Mouse (Mus musculus) neural tube, embryonic 13.5 days (tissue): ENCODE results near the gene Asb4. TPM values are rescaled to one million over a fixed set of nuclear protein-coding genes. Genes with fewer than 3 reads are reported as not detected.

Experiments
- ATAC-seq: fragments of 200-750 bp; cut with Nextera tagmentation; 2 replicates; pipeline ENCODE4 v1.8.0; 2017; ENCODE audit warnings: low read depth, mild to moderate bottlenecking, moderate TSS enrichment, moderate library complexity
- H3K27ac ChIP-seq: fragments of 300-500 bp; sonication (generic); replicated peaks from 2 replicates; pipeline ENCODE4 v1.5.1; 2015; ENCODE audit warnings: moderate library complexity, mild to moderate bottlenecking, inconsistent platforms
- H3K27me3 ChIP-seq: fragments of 300-500 bp; sonication (generic); 2 replicates; pipeline ENCODE4 v1.6.1; 2015; ENCODE audit warnings: mild to moderate bottlenecking, inconsistent platforms
- H3K36me3 ChIP-seq: fragments of 300-500 bp; sonication (generic); 2 replicates; pipeline ENCODE4 v1.6.1; 2015; ENCODE audit warnings: mild to moderate bottlenecking, inconsistent platforms
- H3K4me1 ChIP-seq: fragments of 300-500 bp; sonication (generic); replicated peaks from 2 replicates; pipeline ENCODE4 v1.6.1; 2015; ENCODE audit warnings: inconsistent platforms
- H3K4me2 ChIP-seq: fragments of 300-500 bp; sonication (generic); 2 replicates; pipeline ENCODE4 v1.6.1; 2015; ENCODE audit warnings: inconsistent platforms, mild to moderate bottlenecking, moderate library complexity
- H3K4me3 ChIP-seq: fragments of 300-500 bp; sonication (generic); 2 replicates; pipeline ENCODE4 v1.5.1; 2015; ENCODE audit warnings: mild to moderate bottlenecking, inconsistent platforms
- H3K9ac ChIP-seq: fragments of 300-500 bp; sonication (generic); 2 replicates; pipeline ENCODE4 v1.6.1; 2015; ENCODE audit warnings: moderate library complexity, mild to moderate bottlenecking, inconsistent platforms
- H3K9me3 ChIP-seq: fragments of 300-500 bp; sonication (generic); 2 replicates; pipeline ENCODE4 v1.6.1; 2016; ENCODE audit warnings: inconsistent platforms
- WGBS: fragments of 180-500 bp; shearing (Covaris S2); methylation state at CpG from one replicate; pipeline ENCODE4 v1.1.7; 2015; 5-methylcytosine and 5-hydroxymethylcytosine counted together
- polyA plus RNA-seq: library from polyadenylated mRNA; unstranded; fragments of >200 nt; fragmentation: Nextera tagmentation; extraction: Ambion mirVana; gene quantifications from 2 replicates; pipeline ENCODE4 v1.2.1, GENCODE M21; 2015

The Asb4 gene
- polyA plus RNA-seq, 1 experiment from 2014 or later, result 10.4 TPM

DNA sequence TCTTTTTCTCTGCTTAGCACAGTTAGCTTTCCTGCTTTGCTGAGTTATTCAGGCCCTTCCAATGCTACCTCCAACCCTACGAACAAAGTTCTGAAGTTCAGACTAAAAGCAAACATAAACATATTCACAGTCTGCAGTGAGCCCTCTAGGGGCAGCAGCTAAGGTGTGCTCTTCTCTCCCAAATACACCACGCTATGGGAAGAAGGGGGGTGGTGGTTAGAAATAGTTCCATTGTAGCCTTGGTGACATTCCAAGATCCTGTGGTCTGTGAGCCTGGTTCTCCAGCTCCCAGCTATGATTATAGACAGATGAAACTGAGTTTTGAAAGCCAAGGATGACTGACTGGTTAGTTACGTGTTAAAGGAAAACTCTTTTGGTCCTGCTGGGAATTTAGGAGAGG, 13.6 kb downstream of the Asb4 start:
- no peak overlapping the region for H3K9ac ChIP-seq
- no peak overlapping the region for H3K4me3 ChIP-seq
- no peaks in the 10 kb centered on the region for H3K4me1 ChIP-seq
- 67% methylated on average over 3 of the region's 3 CpGs for WGBS
- no peak for ATAC-seq
- no peaks in the 10 kb centered on the region; the same call in 1 of the 2 replicates for H3K27me3 ChIP-seq
- no peaks in the 10 kb centered on the region for H3K9me3 ChIP-seq
- H3K36me3 ChIP-seq, result no peaks in the 10 kb centered on the region
- H3K27ac ChIP-seq, result no peak overlapping the region
- H3K4me2 ChIP-seq, result no peak overlapping the region

DNA sequence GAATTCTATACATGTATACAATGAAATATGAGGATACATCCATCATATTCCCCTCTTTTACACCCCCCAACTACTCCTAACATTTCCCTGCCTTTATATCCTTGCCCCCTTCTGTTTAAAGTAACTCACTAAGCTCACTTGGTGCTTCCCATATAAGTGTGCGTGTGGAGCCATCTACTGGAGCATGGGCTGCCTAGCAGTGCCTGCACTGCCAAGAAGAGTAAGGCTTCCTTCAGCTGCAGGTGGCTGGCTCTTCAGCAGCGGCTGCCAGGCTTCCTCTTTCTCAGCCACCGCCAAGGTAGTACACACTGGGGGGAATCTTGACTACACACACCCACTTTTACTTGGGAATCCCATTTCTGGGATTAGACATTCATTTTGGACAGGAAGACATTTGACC, 18.2 kb downstream of the Asb4 start:
- peak; percentile 85 for ATAC-seq
- no peak overlapping the region for H3K27ac ChIP-seq
- H3K27me3 ChIP-seq, result no peaks in the 10 kb centered on the region; the same call in 1 of the 2 replicates
- no peaks in the 10 kb centered on the region for H3K9me3 ChIP-seq
- H3K4me3 ChIP-seq, result no peak overlapping the region
- H3K4me2 ChIP-seq, result no peak overlapping the region
- no peaks in the 10 kb centered on the region for H3K36me3 ChIP-seq
- H3K4me1 ChIP-seq, result peaks cover 19% of the 10 kb centered on the region
- no peak overlapping the region for H3K9ac ChIP-seq
- WGBS, result 4% methylated on average over 3 of the region's 3 CpGs

DNA sequence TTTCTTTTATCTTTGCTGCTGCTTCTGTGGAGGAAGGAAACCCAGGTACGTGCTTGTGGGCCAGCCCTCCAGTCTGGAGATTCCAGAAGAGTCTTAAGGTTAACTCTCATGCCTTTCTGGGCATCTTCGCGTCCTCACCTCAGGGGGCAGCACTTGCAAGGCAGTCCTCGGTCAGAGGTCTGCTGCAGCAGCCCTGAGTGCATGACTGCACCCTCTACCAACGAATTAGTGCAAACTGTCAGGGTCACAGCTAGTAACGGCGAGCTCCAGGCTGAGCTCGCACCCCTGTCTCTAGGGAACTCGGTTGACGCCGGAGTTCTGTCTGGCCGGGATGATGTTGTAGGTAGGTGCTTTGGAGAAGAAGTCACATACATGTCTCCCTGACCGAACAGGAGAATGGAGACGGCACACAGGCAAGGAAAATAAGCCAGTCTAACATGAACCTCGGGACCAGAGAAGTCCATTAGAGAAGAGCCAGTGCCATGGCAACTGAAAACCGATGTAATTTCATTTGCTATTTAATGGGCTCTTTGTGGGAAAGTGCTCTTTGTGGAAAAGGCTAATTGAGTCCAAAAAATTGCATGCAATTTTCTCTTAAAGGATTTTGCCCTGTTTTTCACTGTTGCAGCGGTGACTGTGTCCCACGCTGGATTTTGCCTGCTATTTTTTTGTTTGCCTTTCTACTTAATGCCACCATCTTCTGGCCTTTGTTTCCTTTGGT, 20.1 kb downstream of the Asb4 start:
- H3K4me2 ChIP-seq, result peak overlapping the region; percentile 53
- no peaks in the 10 kb centered on the region for H3K9me3 ChIP-seq
- peak overlapping the region; percentile 79 for H3K27ac ChIP-seq
- 12% methylated on average over 18 of the region's 18 CpGs for WGBS
- H3K9ac ChIP-seq, result peak overlapping the region; percentile 58
- no peaks in the 10 kb centered on the region; the same call in 1 of the 2 replicates for H3K27me3 ChIP-seq
- H3K36me3 ChIP-seq, result no peaks in the 10 kb centered on the region
- peak overlapping the region; percentile 27 for H3K4me3 ChIP-seq
- H3K4me1 ChIP-seq, result peaks cover 27% of the 10 kb centered on the region
- peak; percentile 68 for ATAC-seq

DNA sequence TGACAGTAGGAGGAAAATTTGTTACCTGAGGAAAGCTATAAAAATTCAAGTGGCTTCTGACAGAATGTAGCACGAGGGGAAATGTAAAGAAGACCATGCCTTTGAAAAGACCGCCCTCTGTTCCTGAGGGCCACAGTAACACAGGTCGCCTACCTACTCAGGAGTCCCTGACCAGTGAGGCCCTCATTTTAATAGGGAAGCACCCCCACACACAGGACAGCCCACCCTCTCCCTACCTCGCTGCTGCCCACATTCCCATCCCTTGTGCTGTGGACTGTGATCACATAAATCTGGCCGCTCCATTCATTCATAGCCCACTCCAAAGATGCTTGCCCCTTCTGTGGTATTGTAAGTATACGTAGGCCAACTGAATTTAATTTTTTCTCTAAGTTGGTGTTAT, 20.8 kb downstream of the Asb4 start:
- peak overlapping the region; percentile 79 for H3K27ac ChIP-seq
- 34% methylated on average over 6 of the region's 6 CpGs for WGBS
- peak overlapping the region; percentile 53 for H3K4me2 ChIP-seq
- H3K4me1 ChIP-seq, result peaks cover 35% of the 10 kb centered on the region
- no peak overlapping the region for H3K4me3 ChIP-seq
- no peaks in the 10 kb centered on the region for H3K9me3 ChIP-seq
- H3K27me3 ChIP-seq, result no peaks in the 10 kb centered on the region
- ATAC-seq, result no peak; the same call in 1 of the 2 replicates
- H3K9ac ChIP-seq, result no peak overlapping the region
- no peaks in the 10 kb centered on the region for H3K36me3 ChIP-seq

DNA sequence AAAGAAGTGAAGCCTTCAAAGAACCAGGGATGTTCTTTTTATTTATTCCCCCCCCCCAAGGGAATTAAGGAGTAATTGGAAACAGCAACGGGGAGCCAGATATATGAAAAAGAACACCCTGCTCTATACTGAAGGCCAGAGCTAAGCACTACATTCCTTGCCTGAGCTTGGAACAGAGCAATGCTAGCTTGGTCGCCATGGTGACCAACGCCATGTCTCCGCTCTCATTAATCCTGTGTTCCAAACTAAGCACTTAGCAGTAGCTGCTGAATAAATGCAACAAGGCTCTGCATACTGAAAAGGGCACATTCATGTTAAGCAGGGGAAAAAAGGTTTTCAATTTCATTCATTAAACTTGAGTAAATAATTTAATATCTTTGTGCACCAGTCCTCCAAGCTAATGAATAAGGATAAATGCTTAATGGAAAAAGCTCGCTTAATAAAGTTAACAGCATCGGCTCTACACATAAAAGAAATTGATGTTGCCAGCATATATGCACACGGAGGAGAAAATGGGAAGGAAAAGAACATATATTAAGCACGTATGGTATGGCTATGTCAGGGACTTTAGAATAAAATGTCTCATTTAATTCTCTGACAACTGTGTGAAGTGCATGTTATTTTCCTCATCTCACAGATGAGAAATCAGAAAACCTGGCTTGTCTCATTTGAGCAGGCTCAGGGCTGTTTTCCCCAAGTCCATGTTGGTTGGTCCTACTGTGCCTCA, 25.4 kb downstream of the Asb4 start:
- H3K9me3 ChIP-seq, result no peaks in the 10 kb centered on the region
- H3K27me3 ChIP-seq, result no peaks in the 10 kb centered on the region
- peak overlapping the region; percentile 14; the same call in 1 of the 2 replicates for H3K4me2 ChIP-seq
- H3K27ac ChIP-seq, result peak overlapping the region; percentile 76
- H3K4me3 ChIP-seq, result no peak overlapping the region
- peak; percentile 95 for ATAC-seq
- 28% methylated on average over 8 of the region's 8 CpGs for WGBS
- H3K9ac ChIP-seq, result no peak overlapping the region
- peaks cover 26% of the 10 kb centered on the region for H3K4me1 ChIP-seq
- H3K36me3 ChIP-seq, result no peaks in the 10 kb centered on the region

DNA sequence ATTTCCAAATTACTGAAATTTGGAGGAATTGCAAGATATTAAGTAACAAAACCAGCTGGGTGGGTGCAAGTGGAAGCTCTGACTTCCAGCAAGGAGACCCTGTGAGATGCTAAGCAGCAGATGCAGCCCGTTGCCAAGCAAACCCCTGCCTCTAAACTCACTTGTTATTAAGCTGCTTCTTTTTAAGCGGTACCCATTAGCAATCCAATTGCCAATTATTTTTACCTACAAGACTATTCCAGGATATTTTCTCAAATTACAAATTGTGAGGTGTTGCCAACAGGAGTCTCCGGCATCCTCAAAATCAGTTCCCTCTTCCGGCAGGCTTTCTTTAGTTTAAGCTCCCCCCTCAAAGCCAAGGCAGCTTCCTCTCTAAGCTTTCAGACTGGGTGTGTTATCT, 26.5 kb downstream of the Asb4 start:
- Histone ChIP-seq H3K9me3 (no peaks in the 10 kb centered on the region), H3K4me2 (no peak overlapping the region), H3K9ac (no peak overlapping the region), H3K27me3 (no peaks in the 10 kb centered on the region), H3K36me3 (no peaks in the 10 kb centered on the region), H3K4me1 (peaks cover 17% of the 10 kb centered on the region), H3K27ac (no peak overlapping the region), H3K4me3 (no peak overlapping the region)
- ATAC-seq, result no peak
- WGBS, result 79% methylated on average over 4 of the region's 4 CpGs

DNA sequence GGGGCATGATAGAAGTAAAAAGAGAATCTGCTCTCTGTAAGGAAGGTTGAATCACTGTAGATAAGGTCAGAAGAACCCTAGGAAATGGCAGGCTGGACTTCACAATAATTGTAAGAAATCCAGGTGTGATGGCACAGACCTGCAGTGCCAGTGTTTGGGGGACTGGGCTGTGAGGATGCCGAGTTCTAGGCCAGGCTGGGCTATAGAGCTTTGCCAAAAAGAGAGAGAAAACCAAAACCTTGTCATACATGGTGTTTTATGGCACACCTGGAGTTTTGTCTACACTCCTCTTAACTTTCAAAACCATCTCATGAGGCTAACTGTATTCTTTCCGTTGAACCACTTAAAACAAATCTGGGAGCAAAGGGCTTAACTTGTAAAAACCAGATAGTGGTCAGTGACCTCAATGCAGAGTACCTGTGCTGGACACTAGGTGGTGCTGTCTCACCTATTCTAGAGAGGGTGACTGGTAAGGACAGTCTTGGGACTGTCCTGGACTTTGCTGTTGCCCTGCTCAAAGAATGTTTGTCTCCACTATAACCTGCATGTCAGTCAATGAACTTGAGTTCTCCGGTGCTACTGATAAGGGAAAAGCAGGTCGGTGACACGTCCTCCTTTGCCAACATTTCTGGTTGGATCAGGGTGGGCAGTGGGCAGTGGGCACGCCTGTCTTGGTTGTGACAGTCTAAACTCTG, 27.7 kb downstream of the Asb4 start:
- H3K9me3 ChIP-seq, result no peaks in the 10 kb centered on the region
- H3K4me1 ChIP-seq, result peaks cover 16% of the 10 kb centered on the region
- H3K36me3 ChIP-seq, result no peaks in the 10 kb centered on the region
- no peak overlapping the region for H3K9ac ChIP-seq
- no peaks in the 10 kb centered on the region for H3K27me3 ChIP-seq
- WGBS, result 55% methylated on average over 6 of the region's 6 CpGs
- 0 out of 2 replicates have a peak, but pooled peaks have one; percentile 30 for ATAC-seq
- no peak overlapping the region for H3K4me3 ChIP-seq
- no peak overlapping the region for H3K27ac ChIP-seq
- no peak overlapping the region for H3K4me2 ChIP-seq

DNA sequence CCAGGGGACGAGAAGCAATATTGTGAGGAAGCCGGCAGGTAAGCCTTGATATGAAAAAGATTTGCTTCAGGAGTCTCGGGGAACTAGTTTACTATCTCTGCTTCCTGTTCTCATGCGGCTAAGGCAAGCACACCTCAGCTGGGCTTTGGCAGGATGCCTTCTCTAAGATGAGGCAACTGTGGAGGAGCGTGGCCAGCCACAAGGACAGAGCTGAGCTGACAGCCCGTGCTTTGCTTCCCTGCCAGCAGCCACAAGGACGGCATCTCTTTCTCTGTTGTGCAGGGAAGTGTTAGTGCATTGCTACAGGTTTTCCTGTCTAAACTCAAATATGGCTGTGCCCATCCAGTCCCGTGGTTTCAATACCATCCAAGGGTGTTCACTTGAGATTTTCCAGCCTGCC, 30.1 kb downstream of the Asb4 start:
- no peak for ATAC-seq
- no peaks in the 10 kb centered on the region for H3K36me3 ChIP-seq
- WGBS, result 60% methylated on average over 8 of the region's 8 CpGs

DNA sequence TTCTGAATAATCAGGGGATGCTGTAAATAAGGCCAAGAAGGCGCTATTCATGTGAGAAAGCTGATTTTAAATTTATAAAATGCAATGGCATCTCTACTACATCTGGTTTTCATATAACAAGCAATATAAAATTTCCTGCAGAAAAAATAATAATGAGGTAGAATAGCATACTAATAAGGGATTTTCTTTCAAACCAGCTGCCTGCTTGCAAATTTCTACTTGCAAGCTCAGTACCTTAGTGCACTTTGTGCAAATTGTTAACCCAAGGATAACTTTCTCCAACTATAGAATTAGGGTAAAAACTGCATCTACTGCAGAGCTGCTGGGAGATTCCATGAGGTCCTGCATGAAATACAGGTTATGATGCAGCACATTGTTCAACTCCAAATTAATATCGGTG, 38.3 kb downstream of the Asb4 start:
- ATAC-seq, result no peak
- 92% methylated on average over 2 of the region's 2 CpGs for WGBS
- Histone ChIP-seq H3K27ac (no peak overlapping the region), H3K4me3 (no peak overlapping the region), H3K4me1 (no peaks in the 10 kb centered on the region), H3K27me3 (no peaks in the 10 kb centered on the region), H3K9ac (no peak overlapping the region), H3K9me3 (no peaks in the 10 kb centered on the region), H3K36me3 (no peaks in the 10 kb centered on the region), H3K4me2 (no peak overlapping the region)

More for the DNA sequence above, 30.1 kb downstream of the Asb4 start:
- Histone ChIP-seq H3K4me3 (no peak overlapping the region), H3K4me1 (peaks cover 8% of the 10 kb centered on the region), H3K27me3 (no peaks in the 10 kb centered on the region), H3K9ac (no peak overlapping the region; the same call in 1 of the 2 replicates), H3K4me2 (no peak overlapping the region), H3K27ac (no peak overlapping the region), H3K9me3 (no peaks in the 10 kb centered on the region)

DNA sequence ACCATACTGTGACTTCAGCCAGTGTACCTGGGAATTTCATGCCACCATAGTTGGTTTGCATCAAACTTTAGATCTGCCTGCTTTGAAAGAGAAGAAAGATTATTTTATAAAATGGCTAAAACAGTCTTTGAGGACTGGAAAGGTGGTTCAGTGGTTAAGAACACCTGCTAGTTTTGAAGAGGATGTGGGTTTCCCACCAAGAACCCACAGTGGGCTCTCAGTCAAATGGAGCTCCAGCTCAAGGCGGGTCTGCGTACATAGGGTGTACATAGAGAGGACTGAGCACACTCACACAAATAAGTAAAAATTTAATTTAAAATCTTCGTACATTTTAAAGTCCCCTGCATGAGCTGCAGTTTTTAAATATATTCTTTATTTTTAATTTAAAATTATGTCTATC, 39.2 kb downstream of the Asb4 start:
- no peak overlapping the region for H3K4me3 ChIP-seq
- H3K27ac ChIP-seq, result no peak overlapping the region
- no peaks in the 10 kb centered on the region for H3K27me3 ChIP-seq
- no peak for ATAC-seq
- no peak overlapping the region for H3K4me2 ChIP-seq
- no peaks in the 10 kb centered on the region for H3K36me3 ChIP-seq
- no peaks in the 10 kb centered on the region for H3K4me1 ChIP-seq
- 94% methylated on average over 3 of the region's 3 CpGs for WGBS
- no peaks in the 10 kb centered on the region for H3K9me3 ChIP-seq
- no peak overlapping the region for H3K9ac ChIP-seq

DNA sequence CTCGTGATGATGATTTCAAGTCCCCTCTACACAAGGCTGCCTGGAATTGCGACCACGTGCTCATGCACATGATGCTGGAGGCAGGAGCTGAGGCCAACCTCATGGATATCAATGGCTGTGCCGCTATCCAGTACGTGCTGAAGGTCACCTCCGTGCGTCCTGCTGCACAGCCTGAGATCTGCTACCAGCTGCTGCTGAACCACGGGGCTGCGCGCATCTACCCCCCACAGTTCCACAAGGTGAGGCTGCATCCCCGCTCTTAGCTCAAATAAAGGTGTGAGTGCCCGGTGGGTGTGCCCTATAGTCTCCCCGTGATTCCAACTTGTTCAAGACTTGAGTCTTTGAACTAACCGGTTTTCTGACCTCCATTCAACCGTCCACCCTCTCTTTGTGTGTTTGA, 40.4 kb downstream of the Asb4 start:
- no peak overlapping the region for H3K9ac ChIP-seq
- ATAC-seq, result no peak
- no peak overlapping the region for H3K4me3 ChIP-seq
- H3K4me1 ChIP-seq, result no peaks in the 10 kb centered on the region
- no peak overlapping the region for H3K27ac ChIP-seq
- H3K9me3 ChIP-seq, result no peaks in the 10 kb centered on the region
- WGBS, result 90% methylated on average over 15 of the region's 15 CpGs
- no peaks in the 10 kb centered on the region for H3K36me3 ChIP-seq
- H3K27me3 ChIP-seq, result no peaks in the 10 kb centered on the region
- H3K4me2 ChIP-seq, result no peak overlapping the region

DNA sequence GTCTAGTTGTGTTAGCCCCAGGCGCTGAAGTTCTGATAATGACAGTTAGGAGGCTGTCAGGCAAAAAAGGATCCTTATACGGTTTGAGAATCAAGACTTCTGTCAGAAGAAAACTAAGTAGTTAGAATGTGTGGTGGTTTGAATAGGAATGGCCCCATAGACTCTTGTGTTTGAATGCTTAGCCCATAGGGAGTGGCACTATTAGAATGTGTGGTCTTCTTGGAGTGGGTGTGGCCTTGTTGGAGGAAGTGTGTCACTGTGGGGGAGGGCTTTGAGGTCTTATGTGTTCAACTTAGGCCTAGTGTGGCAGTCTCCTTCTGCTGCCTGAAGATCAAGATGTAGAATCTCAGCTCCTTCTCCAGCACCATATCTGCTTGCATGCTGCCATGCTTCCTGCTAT, 43.8 kb downstream of the Asb4 start:
- H3K36me3 ChIP-seq, result no peaks in the 10 kb centered on the region
- H3K27ac ChIP-seq, result no peak overlapping the region
- no peak overlapping the region for H3K4me2 ChIP-seq
- no peak for ATAC-seq
- WGBS, result 91% methylated on average over 2 of the region's 2 CpGs
- no peaks in the 10 kb centered on the region for H3K4me1 ChIP-seq
- H3K9me3 ChIP-seq, result no peaks in the 10 kb centered on the region
- no peak overlapping the region for H3K4me3 ChIP-seq
- no peaks in the 10 kb centered on the region for H3K27me3 ChIP-seq
- no peak overlapping the region for H3K9ac ChIP-seq
